Mouse (Mus musculus) heart, postnatal 25 days (tissue): ENCODE measurements at regions not wholly inside any gene's neighbourhood (a gene's known extent, or its start where the extent isn't known, plus 50 kb on each side); places are given as distances from the start of the nearest gene placed in this dataset.
A peak's percentile ranks its signal among the peaks of the same experiment; 100 is the strongest.

Experiments
- DNase-seq: peaks from one replicate; pipeline ENCODE4 v3.0.0; 2022; ENCODE audit warnings: low spot score
- intact Hi-C: fragments of 180-260 bp; cut with DNase I; formaldehyde crosslinking; loops from one replicate; pipeline ENCODE4 v1.15.1; 2025

DNA sequence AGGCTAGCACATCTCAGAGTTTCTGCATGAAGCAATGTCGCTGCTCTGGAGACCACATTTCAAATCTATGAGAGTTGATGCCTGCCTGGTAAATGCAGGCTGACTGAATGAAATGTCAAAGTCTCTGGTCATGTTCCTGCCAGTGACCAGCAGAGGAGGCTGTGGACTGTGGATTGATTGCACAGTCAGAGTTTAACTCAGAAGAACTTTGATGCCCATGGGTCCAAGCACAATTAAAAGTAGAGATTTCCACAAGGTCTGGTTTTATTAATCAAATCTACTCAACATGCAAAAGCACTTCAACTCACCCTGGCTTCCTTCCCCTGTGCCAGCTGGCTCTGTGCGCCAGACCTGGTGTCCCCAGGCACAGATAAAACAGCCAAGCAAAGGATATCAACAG, 81.3 kb downstream of the Hsd17b3 start:
- no peak for DNase-seq
- intact Hi-C loops, result no loop called here

GRCm38 (mm10) chr13:64002945-64003459, 86.0 kb downstream of the Hsd17b3 start:
- intact Hi-C loops, result no loop called here
- DNase-seq, result no peak

GRCm38 (mm10) chr13:64000303-64000702, 88.7 kb downstream of the Hsd17b3 start:
- intact Hi-C loops, result no loop called here
- no peak for DNase-seq

DNA sequence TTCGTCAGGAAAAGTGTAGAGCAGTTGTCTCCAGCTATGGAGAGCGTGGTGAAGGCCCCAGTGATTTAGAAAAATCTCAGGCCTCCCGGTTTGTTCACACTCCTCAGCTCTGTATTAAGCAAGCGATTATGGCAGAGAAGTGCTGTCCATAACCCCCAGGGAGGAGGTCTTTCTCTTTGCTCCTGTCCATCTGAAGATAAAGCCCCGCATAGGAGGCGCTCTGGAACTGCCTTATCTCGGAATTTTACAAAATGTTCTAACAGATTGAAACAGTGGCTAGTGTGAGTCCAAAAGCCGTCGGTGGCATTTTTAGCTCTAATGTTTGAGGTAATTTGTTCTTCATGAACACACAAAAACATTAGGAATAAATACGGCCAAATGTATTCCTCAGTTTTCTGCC, 90.4 kb downstream of the Hsd17b3 start:
- DNase-seq, result no peak
- intact Hi-C loops, result no loop called here

DNA sequence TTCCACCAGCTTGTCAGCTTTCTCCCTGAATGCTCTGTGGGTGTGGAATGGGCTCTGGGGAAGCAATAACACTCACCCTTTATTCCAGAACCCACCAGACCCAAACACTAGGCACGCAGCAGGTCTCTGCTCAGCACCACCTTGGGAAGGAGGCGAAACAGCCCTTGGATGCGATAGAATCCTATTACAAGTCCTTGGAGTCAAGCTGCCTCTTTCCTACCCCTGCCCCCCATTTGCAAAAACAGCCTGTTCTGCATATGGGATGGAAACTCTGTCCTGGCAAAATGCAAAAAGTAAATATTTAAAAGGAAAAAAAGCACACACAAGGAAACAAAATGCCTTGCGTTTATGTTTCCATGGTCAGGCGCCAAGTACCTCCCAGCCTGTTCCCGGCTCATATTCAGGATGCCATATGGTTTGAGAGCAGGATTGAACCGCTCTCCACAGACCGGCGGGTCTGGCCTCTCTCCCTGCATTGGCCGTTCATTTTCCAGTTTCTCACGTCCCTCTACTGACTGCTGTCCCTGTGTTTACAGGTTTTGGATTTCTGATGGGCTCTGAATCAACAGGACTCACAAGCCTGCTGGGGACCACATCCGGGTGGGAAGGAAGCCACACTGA, 95.1 kb downstream of the Hsd17b3 start:
- intact Hi-C loops, result no loop called here
- no peak for DNase-seq

GRCm38 (mm10) chr13:63992989-63993388, 96.0 kb downstream of the Hsd17b3 start:
- intact Hi-C loops, result no loop called here
- no peak for DNase-seq

- intact Hi-C loops, result no loop called here
- no peak for DNase-seq
These were observed 98.5 kb downstream of the Hsd17b3 start for GRCm38 (mm10) chr13:63990480-63990958.

GRCm38 (mm10) chr13:63989769-63990168, 99.3 kb downstream of the Hsd17b3 start:
- no peak for DNase-seq
- intact Hi-C loops, result loop anchor here (5.0 kb wide), 2 partner anchors 42 to 292 kb away; no protein-coding TSS in a partner anchor

DNA sequence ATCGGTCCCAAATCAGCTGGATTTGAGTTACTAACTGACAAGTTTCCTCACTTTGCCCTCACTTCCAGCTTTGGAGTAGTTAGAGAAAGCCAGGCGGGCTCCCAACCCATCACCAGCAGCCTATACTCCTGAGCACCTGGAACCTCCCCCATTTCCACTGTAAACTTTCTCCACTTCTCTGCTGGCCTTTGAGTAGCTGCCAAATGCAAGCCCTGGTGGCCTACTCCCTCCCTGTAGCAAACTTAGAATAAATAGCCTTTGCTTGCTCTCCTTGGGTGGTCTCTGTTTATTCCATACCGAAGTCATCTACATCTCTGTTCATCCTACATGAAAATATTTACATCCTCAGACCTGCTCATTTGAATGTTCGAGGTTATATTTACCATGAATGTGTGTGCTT, 100.8 kb downstream of the Hsd17b3 start:
- intact Hi-C loops, result loop anchor here (5.0 kb wide), 2 partner anchors 41 to 291 kb away; no protein-coding TSS in a partner anchor
- no peak for DNase-seq

DNA sequence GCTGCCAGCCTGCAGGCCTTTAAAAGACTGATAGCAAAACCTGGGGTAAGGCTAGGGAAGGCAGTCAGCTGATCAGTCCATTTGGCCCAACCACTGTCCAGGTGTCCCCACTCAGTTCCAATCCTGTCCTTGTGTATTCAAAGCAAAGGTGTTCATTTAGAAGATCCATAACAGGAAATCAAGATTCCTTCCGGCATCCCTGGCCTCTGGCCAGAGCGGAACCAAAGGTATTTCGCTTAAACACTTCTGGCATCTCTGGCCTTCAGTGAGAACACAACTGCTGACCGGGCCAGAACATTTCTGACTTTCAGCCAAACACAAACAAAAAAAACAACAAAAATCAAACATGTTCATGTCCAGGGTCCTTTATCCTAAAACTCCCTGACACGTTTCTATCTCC, 102.3 kb downstream of the Hsd17b3 start:
- intact Hi-C loops, result loop anchor here (1.0 to 5.0 kb wide), 3 partner anchors 39 to 289 kb away; no protein-coding TSS in a partner anchor
- DNase-seq, result peak; percentile 35

DNA sequence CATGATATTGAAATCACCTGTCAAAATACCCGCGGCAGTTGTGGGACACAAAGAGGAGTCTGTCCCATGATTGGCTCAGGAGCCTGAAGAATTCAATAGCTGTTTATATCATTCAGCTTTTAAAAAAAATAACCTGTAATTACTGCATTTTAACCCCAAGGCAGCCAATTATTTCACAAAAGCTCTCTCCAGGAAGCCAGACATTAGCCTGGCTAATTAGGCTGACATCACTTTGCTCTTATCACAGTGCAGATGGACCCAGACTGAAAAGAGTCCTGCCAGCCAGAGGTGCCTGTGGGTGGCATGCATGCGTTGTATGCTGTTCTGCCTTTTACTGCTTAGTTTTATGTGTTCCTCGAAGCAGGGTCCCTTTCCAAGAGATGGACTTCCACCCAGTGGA, 103.4 kb downstream of the Hsd17b3 start:
- no peak for DNase-seq
- intact Hi-C loops, result loop anchor here (5.0 kb wide), 2 partner anchors 38 to 288 kb away; no protein-coding TSS in a partner anchor

- intact Hi-C loops, result loop anchor here (5.0 kb wide), 2 partner anchors 38 to 288 kb away; no protein-coding TSS in a partner anchor
- no peak for DNase-seq
These were observed 103.9 kb downstream of the Hsd17b3 start for GRCm38 (mm10) chr13:63985086-63985485.

- DNase-seq, result no peak
- intact Hi-C loops, result no loop called here
These were observed 108.9 kb downstream of the Hsd17b3 start for GRCm38 (mm10) chr13:63980012-63980691.

- DNase-seq, result no peak
- intact Hi-C loops, result no loop called here
These were observed 109.4 kb downstream of the Hsd17b3 start for GRCm38 (mm10) chr13:63979581-63979980.

- intact Hi-C loops, result no loop called here
- no peak for DNase-seq
These were observed 119.1 kb downstream of the Hsd17b3 start for GRCm38 (mm10) chr13:63969907-63970306.

- intact Hi-C loops, result no loop called here
- DNase-seq, result no peak
These were observed 120.4 kb downstream of the Hsd17b3 start for GRCm38 (mm10) chr13:63968623-63969022.

DNA sequence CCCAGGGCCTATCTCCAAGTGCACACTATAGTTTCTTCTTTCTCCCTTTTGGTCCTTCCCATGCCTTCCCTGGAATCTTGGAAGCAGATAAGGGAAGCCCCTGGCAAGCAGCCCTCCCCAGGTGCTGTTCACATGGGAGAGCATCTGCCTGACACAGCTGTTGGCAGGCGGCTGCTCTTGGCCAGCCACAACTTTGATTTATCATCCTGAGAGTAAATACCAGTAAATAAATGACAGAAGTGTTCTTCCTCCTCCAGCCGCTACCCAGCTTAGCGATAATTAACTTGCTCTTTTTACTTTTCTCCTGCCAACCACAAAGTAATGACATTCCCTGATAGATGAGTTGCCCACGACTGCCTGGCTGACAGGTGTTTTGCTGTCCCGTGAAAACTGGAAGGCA, 131.9 kb downstream of the Hsd17b3 start:
- DNase-seq, result no peak
- intact Hi-C loops, result no loop called here

- DNase-seq, result no peak
- intact Hi-C loops, result no loop called here
These were observed 134.7 kb downstream of the Hsd17b3 start for GRCm38 (mm10) chr13:63954305-63954704.

DNA sequence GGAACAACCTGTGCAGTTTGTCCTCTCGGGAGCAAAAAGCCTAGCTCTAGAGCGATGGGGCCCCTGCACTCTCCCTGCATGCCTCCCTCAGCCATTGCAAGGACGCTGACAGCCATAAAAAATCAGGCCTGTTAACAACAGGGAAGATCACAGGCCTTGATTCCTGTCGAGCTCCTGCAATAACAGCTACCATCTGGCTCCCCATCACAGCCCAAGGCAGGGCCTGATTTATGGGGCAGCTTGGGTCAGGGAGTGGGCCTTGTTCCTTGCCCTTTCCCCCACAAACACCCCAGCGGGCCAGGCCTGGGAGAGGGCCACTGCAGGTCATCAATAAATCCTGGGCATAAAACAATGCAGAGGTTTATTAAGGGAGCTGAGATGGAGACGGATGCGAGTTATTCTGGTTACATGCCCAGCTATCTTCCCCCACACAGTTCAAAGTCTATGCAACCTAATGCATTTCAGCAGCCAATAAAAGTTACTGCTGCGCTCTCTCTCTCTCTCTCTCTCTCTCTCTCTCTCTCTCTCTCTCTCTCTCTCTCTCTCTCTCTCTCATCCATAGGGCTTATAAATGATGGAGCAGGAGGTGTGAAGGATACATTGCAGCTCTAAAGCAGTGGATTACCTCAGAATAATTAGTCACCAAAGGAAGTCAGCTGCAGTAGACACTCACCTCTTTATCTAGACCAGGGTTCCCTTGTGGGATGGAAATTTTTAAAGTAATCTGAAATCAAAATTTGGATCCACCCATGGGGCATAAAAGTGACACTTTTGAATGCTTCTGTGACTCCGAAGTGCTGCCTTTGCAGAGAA, 136.9 kb downstream of the Hsd17b3 start:
- intact Hi-C loops, result no loop called here
- DNase-seq, result no peak

DNA sequence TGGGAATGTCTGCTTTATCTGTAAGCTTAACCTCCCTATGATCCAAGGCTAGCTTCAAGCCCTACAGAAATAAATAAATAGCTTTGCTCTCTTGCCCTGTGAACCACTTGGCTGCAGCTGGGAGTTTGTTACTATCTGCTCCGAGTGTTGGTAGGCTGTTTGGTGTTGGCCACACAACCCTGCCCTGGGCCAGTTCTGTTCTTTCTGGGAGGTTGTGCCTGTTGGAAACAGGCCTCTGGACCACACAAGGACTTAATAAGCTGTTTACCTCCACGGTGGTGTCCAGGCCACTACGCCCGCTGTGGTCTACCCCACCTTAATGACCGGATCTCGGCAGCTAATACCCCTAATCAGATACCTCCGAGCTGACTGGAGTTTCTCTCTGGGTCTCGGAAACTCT, 136.1 kb downstream of the Ercc6l2 start:
- intact Hi-C loops, result no loop called here
- DNase-seq, result no peak
